Mouse (Mus musculus): ENCODE data around the gene Banp. TPM values are rescaled to one million over a fixed set of nuclear protein-coding genes. Genes with fewer than 3 reads are reported as not detected.

Banp gene
- total and polyA plus RNA-seq, 3 experiments, result 19.2 to 28.4 TPM; not detected in 1

DNA sequence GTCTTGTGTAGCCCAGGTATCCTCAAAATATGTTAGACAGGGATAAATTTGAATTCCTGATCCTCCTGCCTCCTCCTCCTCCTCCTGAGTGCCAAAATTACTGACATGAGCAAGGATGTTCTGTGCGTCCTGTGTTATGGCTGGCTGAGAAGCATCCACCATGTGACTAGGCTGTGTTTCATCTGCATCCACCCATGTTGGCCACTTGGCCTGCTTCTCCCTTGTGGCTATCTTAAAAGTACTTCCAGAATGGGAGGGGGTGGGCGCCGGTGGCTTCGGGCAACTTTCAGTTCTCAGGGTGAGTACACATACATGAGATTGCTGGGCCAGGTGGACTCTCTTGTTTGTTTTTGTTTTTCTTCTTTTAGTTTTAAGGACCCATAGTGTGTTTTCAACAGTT lies 30.4 kb upstream of the Banp start:
- Histone ChIP-seq H3K9ac (ENCODE audit: control insufficient read depth, low read depth, low read length, poor library complexity, severe bottlenecking) (no peak overlapping the region), H3K9me3 (replicated peaks; ENCODE audit: insufficient read depth, low read length) (no peaks in the 10 kb centered on the region), H3K4me3 (ENCODE audit: control insufficient read depth in 1 of 2, insufficient read depth in 1 of 2, low read depth in 2 of 2, low read length in 2 of 2) (no peak overlapping the region), H3K27ac (ENCODE audit: control insufficient read depth, low read depth, low read length) (no peak overlapping the region), H3K27me3 (ENCODE audit: control insufficient read depth in 1 of 2, insufficient read depth in 2 of 2, low read length in 2 of 2) (peaks cover 0 to 2% of the 10 kb centered on the region in 2 experiments; a peak in 2 of 4 replicates), H3K79me2 (ENCODE audit: control insufficient read depth, insufficient read depth, low read length, poor library complexity) (no peaks in the 10 kb centered on the region), H3K36me3 (ENCODE audit: control insufficient read depth in 1 of 2, insufficient read depth in 2 of 2, low read length in 2 of 2) (no peaks in the 10 kb centered on the region), H3K4me1 (ENCODE audit: control insufficient read depth in 1 of 2, insufficient read depth in 2 of 2, low read length in 2 of 2) (no peaks in the 10 kb centered on the region)
- no peak for TF ChIP-seq ZMIZ1 (IDR thresholded peaks at IDR 0.05; ENCODE audit: low read depth, low read length)
- DNase-seq (ENCODE audit: low read depth, low spot score), result no peak

DNA sequence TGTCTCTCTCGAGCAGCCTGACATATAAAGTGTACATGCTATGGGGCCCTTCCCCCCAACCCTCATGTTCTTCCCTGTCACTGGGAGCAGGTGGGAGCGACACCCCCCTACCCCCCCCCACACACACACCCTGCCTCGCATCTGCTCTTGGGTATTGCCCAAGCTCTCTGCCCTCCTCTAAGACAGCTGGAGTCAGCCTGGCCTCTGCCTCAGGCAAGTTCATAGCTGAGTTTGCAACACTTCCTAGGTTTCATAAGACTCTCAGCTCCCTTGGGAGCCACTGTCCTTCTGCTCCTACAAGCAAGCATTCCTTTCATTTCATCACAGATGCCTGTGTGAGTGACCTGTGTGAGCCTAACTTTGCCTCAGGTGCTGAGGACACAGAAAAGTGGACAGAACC lies 29.8 kb upstream of the Banp start:
- no peak for DNase-seq (ENCODE audit: low read depth, low spot score)
- no peak overlapping the region for H3K27ac ChIP-seq (ENCODE audit: control insufficient read depth, low read depth, low read length)

DNA sequence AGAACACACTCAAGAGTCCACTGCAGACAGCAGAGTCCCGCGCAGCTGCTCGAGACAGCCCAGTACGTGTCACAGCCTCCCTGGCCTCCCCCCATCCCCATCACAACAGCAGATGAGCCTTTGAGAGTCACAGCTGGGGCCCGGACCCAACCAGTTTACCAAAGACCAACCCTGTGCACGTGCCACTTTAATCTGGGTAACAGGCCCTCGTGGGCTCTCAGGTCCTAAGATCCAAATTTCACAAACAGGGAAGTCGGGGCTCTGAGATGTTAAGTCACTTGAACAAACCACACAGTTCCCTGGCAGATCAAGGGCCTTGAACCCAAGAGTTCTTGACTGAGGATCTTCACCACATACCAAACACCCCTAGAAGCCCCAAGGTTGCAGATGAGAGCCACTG lies 28.0 kb upstream of the Banp start:
- H3K36me3 ChIP-seq (ENCODE audit: control insufficient read depth in 1 of 2, insufficient read depth in 2 of 2, low read length in 2 of 2), result no peaks in the 10 kb centered on the region
- no peaks in the 10 kb centered on the region for H3K9me3 ChIP-seq (replicated peaks; ENCODE audit: insufficient read depth, low read length)
- H3K27me3 ChIP-seq (ENCODE audit: control insufficient read depth in 1 of 2, insufficient read depth in 2 of 2, low read length in 2 of 2), result peaks cover 0 to 2% of the 10 kb centered on the region in 2 experiments; a peak in 2 of 4 replicates
- H3K27ac ChIP-seq (ENCODE audit: control insufficient read depth, low read depth, low read length), result no peak overlapping the region
- H3K9ac ChIP-seq (ENCODE audit: control insufficient read depth, low read depth, low read length, poor library complexity, severe bottlenecking), result no peak overlapping the region
- no peak for DNase-seq (ENCODE audit: low read depth, low spot score)
- no peaks in the 10 kb centered on the region for H3K4me1 ChIP-seq (ENCODE audit: control insufficient read depth in 1 of 2, insufficient read depth in 2 of 2, low read length in 2 of 2)
- H3K4me3 ChIP-seq (ENCODE audit: control insufficient read depth in 1 of 2, insufficient read depth in 1 of 2, low read depth in 2 of 2, low read length in 2 of 2), result no peak overlapping the region
- H3K79me2 ChIP-seq (ENCODE audit: control insufficient read depth, insufficient read depth, low read length, poor library complexity), result no peaks in the 10 kb centered on the region
- no peak for TF ChIP-seq UBTF (IDR thresholded peaks at IDR 0.05; ENCODE audit: borderline replicate concordance, insufficient read depth, low read depth, low read length)

More for the DNA sequence above, 29.8 kb upstream of the Banp start:
- no peak overlapping the region for H3K4me3 ChIP-seq (ENCODE audit: control insufficient read depth in 1 of 2, insufficient read depth in 1 of 2, low read depth in 2 of 2, low read length in 2 of 2)
- H3K36me3 ChIP-seq (ENCODE audit: control insufficient read depth in 1 of 2, insufficient read depth in 2 of 2, low read length in 2 of 2), result no peaks in the 10 kb centered on the region
- TF ChIP-seq GABPA (IDR thresholded peaks at IDR 0.05; ENCODE audit: low read depth, low read length) (no peak), MAFK (IDR thresholded peaks at IDR 0.05; ENCODE audit: borderline replicate concordance, low read depth, low read length) (no peak), USF1 (IDR thresholded peaks at IDR 0.05; ENCODE audit: low read depth, low read length) (no peak), NELFE (IDR thresholded peaks at IDR 0.05; ENCODE audit: low read depth, low read length) (no peak), ETS1 (IDR thresholded peaks at IDR 0.05; ENCODE audit: low read depth, low read length) (no peak), MEF2A (IDR thresholded peaks at IDR 0.05; ENCODE audit: extremely low read depth, insufficient replicate concordance, low read depth, low read length, poor library complexity, severe bottlenecking) (no peak), CHD1 (IDR thresholded peaks at IDR 0.05; ENCODE audit: low read depth, low read length) (no peak), BHLHE40 (IDR thresholded peaks at IDR 0.05; ENCODE audit: borderline replicate concordance, low read depth, low read length) (no peak), POLR2AphosphoS2 (IDR thresholded peaks at IDR 0.05; ENCODE audit: low read length) (no peak), MAX (IDR thresholded peaks at IDR 0.05; ENCODE audit: low read length) (no peak), JUND (IDR thresholded peaks at IDR 0.05; ENCODE audit: low read depth, low read length) (no peak), TAL1 (IDR thresholded peaks at IDR 0.05; ENCODE audit: low read length) (no peak)
- H3K9ac ChIP-seq (ENCODE audit: control insufficient read depth, low read depth, low read length, poor library complexity, severe bottlenecking), result no peak overlapping the region
- H3K9me3 ChIP-seq (replicated peaks; ENCODE audit: insufficient read depth, low read length), result no peaks in the 10 kb centered on the region
- H3K27me3 ChIP-seq (ENCODE audit: control insufficient read depth in 1 of 2, insufficient read depth in 2 of 2, low read length in 2 of 2), result peaks cover 0 to 2% of the 10 kb centered on the region in 2 experiments; a peak in 2 of 4 replicates
- no peaks in the 10 kb centered on the region for H3K79me2 ChIP-seq (ENCODE audit: control insufficient read depth, insufficient read depth, low read length, poor library complexity)
- no peaks in the 10 kb centered on the region for H3K4me1 ChIP-seq (ENCODE audit: control insufficient read depth in 1 of 2, insufficient read depth in 2 of 2, low read length in 2 of 2)
